Mouse (Mus musculus): ENCODE measurements around the gene Sorcs2.

The Sorcs2 gene

GRCm38 (mm10) chr5:35971841-35972578 is 425.9 kb downstream of the Sorcs2 start:
- in situ Hi-C loops (cut with MboI; ENCODE audit: low pct_unique_long_range_greater_than_20kb in 1 of 2, low sequenced_read_pairs in 2 of 2, unreplicated experiment in 1 of 2) = loop anchor here in 1 of 2 experiments (5.0 kb wide), 1 partner anchor 85 kb away; no protein-coding TSS in a partner anchor

DNA sequence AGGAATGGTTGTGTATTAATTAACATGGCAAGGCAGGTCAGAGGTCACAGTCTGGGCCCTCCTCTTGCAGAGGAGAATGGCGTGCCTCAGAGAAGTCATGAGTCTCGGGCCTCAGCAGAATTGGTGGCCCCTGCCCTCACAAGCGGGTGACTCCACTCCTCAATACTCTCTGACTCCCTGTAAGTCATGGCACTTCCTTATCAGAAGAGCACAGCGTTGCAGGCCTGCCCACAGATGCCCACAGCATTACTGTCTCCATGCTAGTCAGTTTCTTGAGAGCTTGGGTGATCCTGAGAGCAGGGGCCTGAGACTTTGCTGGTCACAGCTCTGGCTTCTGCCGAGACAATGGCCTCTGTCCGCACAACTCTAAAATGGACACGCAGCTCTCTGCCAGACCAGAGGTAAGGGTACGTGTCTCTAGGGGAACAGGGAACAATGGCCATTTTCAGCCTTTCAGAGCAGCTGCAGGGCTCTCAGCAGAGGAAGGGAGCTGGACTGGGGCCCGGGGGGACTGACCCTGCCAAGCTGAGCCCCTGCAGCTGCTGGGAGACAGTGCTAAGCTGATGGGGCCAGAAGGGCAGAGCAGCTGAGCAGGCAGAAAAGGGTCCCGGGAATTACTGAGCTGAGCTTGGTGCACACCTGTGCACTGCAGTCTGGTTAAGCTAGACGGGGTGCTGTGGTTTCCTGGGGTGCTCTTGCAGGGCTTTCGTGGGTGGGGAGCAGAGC is 427.4 kb downstream of the Sorcs2 start:
- in situ Hi-C loops (cut with MboI; ENCODE audit: low pct_unique_long_range_greater_than_20kb in 1 of 2, low sequenced_read_pairs in 2 of 2, unreplicated experiment in 1 of 2) = loop anchor here in 1 of 2 experiments (5.0 kb wide), 1 partner anchor 83 kb away; no protein-coding TSS in a partner anchor

GRCm38 (mm10) chr5:35969857-35970256 is 428.1 kb downstream of the Sorcs2 start:
- in situ Hi-C loops (cut with MboI; ENCODE audit: low pct_unique_long_range_greater_than_20kb in 1 of 2, low sequenced_read_pairs in 2 of 2, unreplicated experiment in 1 of 2) = loop anchor here in 1 of 2 experiments (5.0 kb wide), 1 partner anchor 83 kb away; no protein-coding TSS in a partner anchor

All from mouse embryonic stem cell (cell line).